Mouse (Mus musculus) heart, adult 18-20 months (tissue): ENCODE measurements around the gene Dus3l. TPM values are rescaled to one million over a fixed set of nuclear protein-coding genes. Genes with fewer than 3 reads are reported as not detected.

ENCODE experiments used
- DNase-seq, 2 experiments: peaks; one replicate each; pipeline ENCODE4 v3.0.0; 2021 to 2022; ENCODE audit warnings: mixed read lengths in 1 of 2
- total RNA-seq, 2 experiments: library from RNA; stranded (reverse); gene quantifications; 2 replicates each; pipeline ENCODE4 v1.2.3; 2021

The Dus3l gene
- total RNA-seq, 2 experiments from 2014 or later = 15.3 to 16.1 TPM

GRCm38 (mm10) chr17:56754271-56755185 lies 10.0 kb upstream of the Dus3l start:
- DNase-seq = no peak

DNA sequence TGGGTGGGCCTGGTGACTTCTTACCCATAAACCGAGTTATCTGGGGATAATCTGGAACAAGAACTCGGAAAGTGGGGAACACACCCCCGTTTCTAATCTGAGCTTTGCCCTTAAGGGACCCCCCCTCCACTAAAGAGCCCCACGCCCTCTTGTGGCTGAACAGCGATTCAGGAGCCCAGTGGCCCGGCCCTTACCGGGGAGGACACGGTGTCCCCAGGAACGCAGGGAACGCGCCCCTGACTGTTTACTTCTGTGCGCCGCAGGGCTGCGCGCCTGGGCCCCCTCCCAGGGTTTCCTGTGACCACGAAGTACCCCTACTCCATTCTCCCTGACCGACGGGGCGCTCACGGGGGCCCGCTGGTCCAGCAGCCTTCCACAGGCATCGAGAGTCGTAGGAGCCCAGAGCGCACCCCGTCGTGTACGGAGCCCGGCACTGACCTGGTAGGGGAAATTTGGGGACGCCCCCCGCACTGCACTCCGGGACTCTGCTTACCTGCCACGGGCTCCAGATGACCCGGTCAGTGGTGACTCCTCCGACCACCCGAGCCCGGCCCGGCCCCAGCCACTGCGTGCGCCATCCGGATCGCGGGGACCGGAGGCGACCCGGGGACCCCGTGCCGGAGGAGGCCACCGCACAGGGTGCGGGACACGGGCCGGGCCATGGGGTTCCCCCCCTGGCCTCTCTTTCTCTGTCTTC lies 7.7 kb upstream of the Dus3l start:
- DNase-seq = peak; percentile 38 to 53

DNA sequence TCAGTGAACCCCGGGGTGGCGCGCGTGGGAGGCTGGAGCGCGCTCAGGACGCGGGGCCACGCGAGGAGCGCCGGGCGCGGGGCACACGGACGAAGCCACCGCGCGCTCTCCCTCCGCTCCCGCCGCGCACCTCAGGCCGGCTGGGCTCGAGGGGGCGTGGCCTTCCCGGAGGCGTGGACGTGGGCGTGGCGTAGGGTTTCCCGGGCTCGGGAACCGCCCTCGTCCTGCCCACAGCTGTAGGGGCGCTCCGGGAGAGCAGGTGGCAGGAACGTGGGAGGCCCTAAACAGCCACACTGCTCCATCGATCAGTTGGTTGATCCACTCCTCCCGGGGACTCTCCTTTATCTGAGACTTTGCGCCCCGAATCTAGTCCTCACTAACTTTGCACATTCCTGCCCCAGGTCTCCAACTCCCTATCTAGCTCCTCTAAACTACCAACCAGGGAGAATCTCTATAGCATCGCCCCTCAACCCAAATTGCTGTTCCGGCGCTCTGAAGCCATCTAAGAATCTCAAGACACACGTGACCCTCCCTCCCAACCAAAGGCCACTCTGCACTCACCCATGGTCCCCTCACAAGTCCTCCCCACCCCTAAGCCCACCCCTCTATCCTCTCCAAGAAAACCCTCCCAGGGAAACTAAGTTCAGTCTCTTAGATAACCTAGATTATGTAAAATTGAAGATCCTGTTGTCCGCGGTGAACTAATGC lies 7.0 kb upstream of the Dus3l start, which contains the start of gene Nrtn:
Gene Nrtn (minus strand): TSS at position 115 of the 708 bp plus-strand sequence.
- DNase-seq = peak; percentile 85 to 90

GRCm38 (mm10) chr17:56758132-56758531 lies 6.4 kb upstream of the Dus3l start:
- DNase-seq = peak; percentile 54 to 71

- DNase-seq = no peak
Observed at GRCm38 (mm10) chr17:56759261-56759660, 5.3 kb upstream of the Dus3l start.

- DNase-seq = no peak
Observed at GRCm38 (mm10) chr17:56761077-56761476, 3.5 kb upstream of the Dus3l start.

DNA sequence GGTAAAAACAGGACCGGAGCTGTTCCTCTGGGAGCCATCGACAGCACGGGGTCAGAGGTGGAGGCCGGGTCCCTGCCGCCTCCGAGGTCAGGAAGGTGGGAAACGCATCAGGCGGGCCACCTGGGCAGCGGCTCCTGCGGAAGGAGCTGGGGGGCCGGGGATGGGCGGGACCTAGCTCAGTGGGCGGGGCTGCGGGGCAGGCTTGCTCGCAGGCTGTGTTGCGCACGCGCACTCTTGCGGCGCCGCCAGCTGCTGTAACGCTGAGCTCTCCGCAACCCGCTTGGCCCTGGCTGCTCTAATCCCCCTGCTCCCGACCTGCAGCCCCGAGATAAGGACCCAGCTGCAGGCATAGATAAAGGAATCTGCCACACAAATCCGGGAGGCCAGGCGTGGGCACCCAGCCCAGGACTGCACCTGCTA lies 2.6 kb upstream of the Dus3l start:
- DNase-seq = peak; percentile 87 to 89

- peak; percentile 64 to 75 for DNase-seq
Observed at GRCm38 (mm10) chr17:56762769-56763731, 1.5 kb upstream of the Dus3l start.

- no peak for DNase-seq
Observed at GRCm38 (mm10) chr17:56763741-56764250, 761 bp upstream of the Dus3l start.

DNA sequence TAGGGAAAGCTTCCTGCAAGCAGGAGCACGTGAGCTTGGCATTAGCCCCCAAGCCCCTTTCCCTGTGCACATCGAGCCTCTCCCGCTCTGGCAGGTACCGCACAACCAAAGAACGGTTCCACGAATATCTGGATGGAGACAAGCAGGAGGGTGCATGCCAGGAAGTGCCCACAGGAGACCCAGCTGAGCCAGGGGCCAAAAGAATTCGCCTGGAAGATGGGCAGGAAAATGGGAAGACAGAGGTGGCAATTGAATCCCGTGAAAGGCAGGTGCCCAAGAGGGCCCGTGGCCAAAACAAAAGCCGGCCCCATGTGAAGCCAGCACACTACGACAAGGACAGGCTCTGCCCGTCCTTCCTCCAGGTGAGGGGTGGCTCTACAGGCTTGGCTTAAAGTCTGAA lies 874 bp downstream of the Dus3l start:
- no peak for DNase-seq

- no peak for DNase-seq
Observed at GRCm38 (mm10) chr17:56766631-56767405, 2.3 kb downstream of the Dus3l start.

GRCm38 (mm10) chr17:56767531-56768135 lies 3.1 kb downstream of the Dus3l start:
- no peak for DNase-seq

DNA sequence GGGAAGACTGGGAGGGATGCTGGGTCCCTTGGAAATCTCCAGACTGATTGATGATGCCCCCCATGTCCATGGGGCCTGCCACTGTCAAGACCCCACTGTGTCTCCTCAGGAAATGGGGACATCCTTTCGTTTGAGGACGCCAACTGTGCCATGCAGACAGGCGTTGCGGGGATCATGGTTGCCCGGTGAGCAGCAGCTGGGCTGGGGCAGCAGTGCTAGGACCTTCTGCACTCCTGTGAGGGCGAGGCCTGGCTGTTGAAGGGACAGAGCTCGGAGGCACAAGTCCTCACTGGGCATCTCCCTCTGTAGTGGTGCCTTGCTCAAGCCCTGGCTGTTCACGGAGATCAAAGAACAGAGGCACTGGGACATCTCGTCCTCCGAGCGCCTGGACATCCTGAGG lies 4.4 kb downstream of the Dus3l start:
- no peak for DNase-seq

DNA sequence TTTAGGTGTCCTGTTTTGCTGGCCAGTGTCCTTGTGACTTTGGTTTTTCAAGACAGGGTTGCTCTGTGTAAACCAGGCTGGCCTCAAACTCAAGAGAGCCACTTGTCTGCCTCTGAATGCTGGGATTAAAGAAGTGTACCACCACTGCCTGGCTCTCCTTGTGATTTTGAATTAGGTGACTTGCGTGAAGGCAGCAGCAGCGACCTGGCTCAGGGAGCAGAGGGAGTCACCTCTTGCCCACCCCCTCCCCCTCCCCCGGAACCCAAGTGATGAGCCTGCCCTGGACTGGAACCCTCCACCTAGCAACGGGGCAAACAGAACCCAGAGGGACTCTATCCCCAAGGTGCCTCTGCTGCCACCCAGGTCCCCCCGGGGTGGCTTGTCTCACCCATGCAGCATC lies 5.4 kb downstream of the Dus3l start, which contains the start of gene Prr22:
Gene Prr22 (plus strand): TSS at position 301 of the 400 bp plus-strand sequence.
- DNase-seq = no peak

DNA sequence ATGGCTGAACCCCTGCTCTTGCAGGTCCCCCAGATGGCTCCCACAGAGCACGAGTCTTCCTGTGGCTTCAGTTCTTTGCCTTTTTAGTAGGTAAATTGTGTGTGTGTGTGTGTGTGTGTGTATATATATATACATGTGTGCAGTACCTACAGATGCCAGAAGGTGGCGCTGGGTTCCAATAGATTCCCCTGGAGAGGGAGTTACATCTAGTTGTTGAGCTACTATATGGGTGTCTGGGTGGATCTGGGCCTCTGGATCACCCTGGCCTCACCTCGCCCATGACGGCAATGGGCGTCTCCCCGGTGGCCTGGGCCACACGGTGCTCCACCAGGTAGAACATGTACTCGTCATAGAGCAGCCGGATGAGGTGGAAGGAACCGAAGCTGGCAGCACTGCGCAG lies 13.0 kb downstream of the Dus3l start:
- no peak for DNase-seq

- DNase-seq = peak; percentile 51 to 58
Observed at GRCm38 (mm10) chr17:56778779-56779362, 14.3 kb downstream of the Dus3l start.

DNA sequence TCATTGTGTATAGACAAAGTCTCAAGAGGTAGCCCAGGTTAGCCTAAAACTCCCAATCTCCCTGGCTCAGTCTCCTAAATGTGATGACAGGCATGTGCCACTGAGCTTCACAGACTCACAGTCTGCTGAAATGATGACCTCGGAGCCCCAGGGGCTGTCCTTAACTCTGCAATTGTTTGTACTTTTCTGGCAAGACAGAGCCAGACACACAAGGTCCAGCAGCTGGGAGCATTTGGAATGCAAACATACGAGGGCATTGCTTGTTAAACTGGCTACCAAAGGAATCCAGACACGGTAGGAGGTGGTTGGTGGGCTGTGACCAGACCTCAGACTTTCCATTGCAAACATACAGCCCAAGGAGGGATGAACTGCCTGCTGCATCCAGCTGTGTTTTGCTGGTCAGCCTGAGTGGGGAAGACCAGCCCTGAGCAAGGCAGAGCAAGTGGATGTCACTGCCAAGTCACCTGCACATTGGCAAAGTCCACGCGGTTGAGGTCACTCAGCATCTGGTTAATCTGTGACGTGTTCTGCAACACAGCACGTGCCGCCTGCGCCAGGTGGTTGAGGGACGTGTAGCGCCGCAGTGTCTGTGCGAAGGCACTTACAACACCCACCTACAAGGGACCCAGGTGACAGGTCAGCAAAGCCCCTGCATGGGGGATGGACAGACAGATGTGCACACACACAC lies 15.9 kb downstream of the Dus3l start:
- DNase-seq = no peak

- DNase-seq = no peak
Observed at GRCm38 (mm10) chr17:56788886-56789285, 24.3 kb downstream of the Dus3l start.

DNA sequence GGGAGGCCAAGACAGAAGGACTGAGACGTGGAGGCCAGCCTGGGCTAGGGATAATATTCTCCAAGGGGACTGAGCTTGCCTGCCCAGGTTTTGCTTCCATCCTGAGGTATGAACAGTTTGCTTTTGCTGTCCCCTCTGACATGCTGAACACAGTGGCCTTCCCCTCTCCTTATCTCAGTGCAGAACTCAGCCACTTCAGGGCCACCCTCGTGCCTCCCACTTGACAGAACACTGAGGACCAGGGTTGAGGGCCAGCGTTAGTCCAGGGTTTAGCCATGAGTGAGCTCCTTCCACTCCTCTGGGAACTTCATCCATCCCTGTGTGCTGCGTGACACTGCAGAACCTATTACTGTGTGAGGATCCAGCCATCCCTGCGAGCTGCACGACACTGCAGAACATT lies 24.7 kb downstream of the Dus3l start:
- no peak for DNase-seq
